8 mouse cellular contexts compared by ENCODE assay signal in genomic region chr9:77917074-77917621, GRCm38 (mm10). TPM values are rescaled to one million over a fixed set of nuclear protein-coding genes. Genes with fewer than 3 reads are reported as not detected.
A peak's percentile ranks its signal among the peaks of the same experiment; 100 is the strongest.
DNase-seq lines count a peak whose midpoint lies in the region; ATAC-seq and TF ChIP-seq lines count a peak whose summit lies in the region.

Gene Elovl5 (plus strand): TSS chr9:77917364.

- peak; percentile 98 for DNase-seq in MN1 (ENCODE audit: low spot score)
- DNase-seq in cerebellum, adult 9-10 months: peak; percentile 97
- peak; percentile 98 for DNase-seq in hindbrain, embryonic 10.5 days (ENCODE audit: low spot score)
- peak; percentile 97 for DNase-seq in layer of hippocampus, adult 9-11 months
- peak; percentile 98 for DNase-seq in lung, postnatal 0 days (ENCODE audit: low spot score)
- DNase-seq in ovary, postnatal 14 days (ENCODE audit: low spot score): peak; percentile 95
- peak; percentile 98 for DNase-seq in thymus, postnatal 14 days

- 0 out of 2 replicates have a peak, but pooled peaks cover 3% of the 10 kb centered on the region for H3K36me3 ChIP-seq in hindbrain, embryonic 10.5 days
- no peaks in the 10 kb centered on the region for H3K36me3 ChIP-seq in lung, postnatal 0 days (ENCODE audit: insufficient read depth, low read length)

- ATAC-seq in frontal cortex, adult (ENCODE audit: low TSS enrichment): peak; percentile 95
- ATAC-seq in lung, postnatal 0 days: peak; percentile 94

- peak within 1 kb of the TSS; percentile 86 for H3K4me2 ChIP-seq in lung, postnatal 0 days (replicated peaks; ENCODE audit: low read depth, low read length)

- peak within 1 kb of the TSS; percentile 93 for H3K27ac ChIP-seq in hindbrain, embryonic 10.5 days
- H3K27ac ChIP-seq in lung, postnatal 0 days (ENCODE audit: low read length): peak within 1 kb of the TSS; percentile 90

- no peak for TF ChIP-seq CTCF in lung, postnatal 0 days (IDR thresholded peaks at IDR 0.05)

- H3K27me3 ChIP-seq in hindbrain, embryonic 10.5 days (ENCODE audit: insufficient read depth, poor library complexity, severe bottlenecking): 0 out of 2 replicates have a peak, but pooled peaks cover 4% of the 10 kb centered on the region
- no peaks in the 10 kb centered on the region for H3K27me3 ChIP-seq in lung, postnatal 0 days (replicated peaks; ENCODE audit: insufficient read depth, low read length)

- no peaks in the 10 kb centered on the region for H3K9me3 ChIP-seq in hindbrain, embryonic 10.5 days
- H3K9me3 ChIP-seq in lung, postnatal 0 days (ENCODE audit: low read length): no peaks in the 10 kb centered on the region

- peak; percentile 44; the same call in 1 of the 2 replicates for TF ChIP-seq EP300 in lung, postnatal 0 days (IDR thresholded peaks at IDR 0.05)

- H3K4me1 ChIP-seq in hindbrain, embryonic 10.5 days (replicated peaks): peaks cover 37% of the 10 kb centered on the region
- H3K4me1 ChIP-seq in lung, postnatal 0 days (ENCODE audit: insufficient read depth, low read depth, low read length): peaks cover 19% of the 10 kb centered on the region; the same call in 1 of the 2 replicates

- peak within 1 kb of the TSS; percentile 74 for H3K4me3 ChIP-seq in hindbrain, embryonic 10.5 days
- H3K4me3 ChIP-seq in lung, postnatal 0 days (ENCODE audit: low read depth, low read length): peak within 1 kb of the TSS; percentile 95

- peak within 1 kb of the TSS; percentile 85 for H3K9ac ChIP-seq in lung, postnatal 0 days (replicated peaks; ENCODE audit: low read depth)

- WGBS in hindbrain, embryonic 10.5 days: under 1% methylated on average over 42 of the region's 42 CpGs
- WGBS in lung, postnatal 0 days: under 1% methylated on average over 36 of the region's 42 CpGs

RNA-seq across cellular contexts. Expression of gene Elovl5, which starts in this region (rescaled TPM):
- polyA plus RNA-seq in hindbrain, embryonic 10.5 days (2016; fragmentation: Nextera tagmentation; extraction: Ambion mirVana): 72.7 and 92.1 TPM in 2 replicates
- polyA plus RNA-seq in lung, postnatal 0 days (2015; fragmentation: Nextera tagmentation; extraction: Ambion mirVana): 179 and 213 TPM in 2 replicates

Comparison
In these comparisons a context has a peak if more than half of its experiments do, and no peak if none do; other contexts are left out.
1. Peak in every context shown above with its lines: DNase-seq, ATAC-seq, H3K4me3 ChIP-seq and H3K27ac ChIP-seq.